Mouse (Mus musculus): ENCODE measurements at regions not wholly inside any gene's neighbourhood (a gene's known extent, or its start where the extent isn't known, plus 50 kb on each side); places are given as distances from the start of the nearest gene placed in this dataset.

- TF ChIP-seq POLR2A (IDR thresholded peaks at IDR 0.05; ENCODE audit: low read depth, low read length) (no peak), CTCF (IDR thresholded peaks at IDR 0.05; ENCODE audit: extremely low read depth, insufficient read depth, insufficient read length, insufficient replicate concordance) (no peak)
Measured at GRCm38 (mm10) chr12:15459429-15459828, 357.3 kb downstream of the Trib2 start.
